Mouse (Mus musculus) thymus, postnatal 14 days (tissue): Measurements from ENCODE around the gene Rbm4b.
"Not testable (repeated sequence)": the region's sequence is repeated elsewhere in the genome, so short reads cannot be mapped to it uniquely, and the experiment has no call there.

Experiments
- DNase-seq: peaks from one replicate; pipeline ENCODE4 v3.0.0; 2021

Gene Rbm4b

GRCm38 (mm10) chr19:4745681-4746080 lies 10.6 kb upstream of the Rbm4b start:
- DNase-seq, result no peak

- no peak for DNase-seq
These were observed 9.7 kb upstream of the Rbm4b start for GRCm38 (mm10) chr19:4746611-4747010.

- no peak for DNase-seq
These were observed 8.5 kb upstream of the Rbm4b start for GRCm38 (mm10) chr19:4747631-4748312.

- no peak for DNase-seq
These were observed 7.8 kb upstream of the Rbm4b start for GRCm38 (mm10) chr19:4748493-4748892.

- DNase-seq, result no peak
These were observed 6.3 kb upstream of the Rbm4b start for GRCm38 (mm10) chr19:4749975-4750374.

GRCm38 (mm10) chr19:4755565-4756192 lies 618 bp upstream of the Rbm4b start:
- DNase-seq, result peak; percentile 93

GRCm38 (mm10) chr19:4756921-4757320 lies 624 bp downstream of the Rbm4b start:
- no peak for DNase-seq

- not testable (repeated sequence) for DNase-seq
These were observed 4.2 kb downstream of the Rbm4b start for GRCm38 (mm10) chr19:4760544-4760943.

- no peak for DNase-seq
These were observed 6.6 kb downstream of the Rbm4b start for GRCm38 (mm10) chr19:4762876-4763275.

GRCm38 (mm10) chr19:4767507-4768148 lies 11.3 kb downstream of the Rbm4b start:
- DNase-seq, result no peak

GRCm38 (mm10) chr19:4772785-4773184 lies 16.5 kb downstream of the Rbm4b start:
- DNase-seq, result no peak

- DNase-seq, result no peak
These were observed 26.6 kb downstream of the Rbm4b start for GRCm38 (mm10) chr19:4782891-4783290.

GRCm38 (mm10) chr19:4785206-4785605 lies 28.9 kb downstream of the Rbm4b start:
- DNase-seq, result no peak

GRCm38 (mm10) chr19:4786313-4786712 lies 30.0 kb downstream of the Rbm4b start:
- DNase-seq, result no peak

- no peak for DNase-seq
These were observed 37.1 kb downstream of the Rbm4b start for GRCm38 (mm10) chr19:4793281-4793830.

GRCm38 (mm10) chr19:4793831-4794422 lies 37.6 kb downstream of the Rbm4b start, which contains the start of gene Rbm4:
Gene Rbm4 (minus strand): TSS chr19:4793901.
- peak; percentile 97 for DNase-seq

GRCm38 (mm10) chr19:4795929-4796328 lies 39.6 kb downstream of the Rbm4b start:
- no peak for DNase-seq

GRCm38 (mm10) chr19:4797846-4798245 lies 41.5 kb downstream of the Rbm4b start:
- DNase-seq, result no peak

GRCm38 (mm10) chr19:4799083-4799482 lies 42.8 kb downstream of the Rbm4b start:
- no peak for DNase-seq

- no peak for DNase-seq
These were observed 46.4 kb downstream of the Rbm4b start for GRCm38 (mm10) chr19:4802691-4803091.

GRCm38 (mm10) chr19:4803283-4803682 lies 47.0 kb downstream of the Rbm4b start:
- DNase-seq, result no peak

GRCm38 (mm10) chr19:4810309-4810708 lies 54.0 kb downstream of the Rbm4b start:
- no peak for DNase-seq

GRCm38 (mm10) chr19:4810746-4811062 lies 54.4 kb downstream of the Rbm4b start:
- no peak for DNase-seq
